17 mouse cellular contexts compared by ENCODE assay signal in genomic region chr1:76975077-76975945, GRCm38 (mm10).
A peak's percentile ranks its signal among the peaks of the same experiment; 100 is the strongest.
DNase-seq lines count a peak whose midpoint lies in the region; ATAC-seq and TF ChIP-seq lines count a peak whose summit lies in the region.
"Had no signal": no experiment of that assay in that cellular context is flagged by ENCODE, and none has a peak within 500 bp of the region (broad histone marks: within the 10 kb centered on the region; RNA-seq: fewer than 3 reads in every experiment).

No protein-coding gene starts in this region.

- H3K79me2 ChIP-seq in liver, adult 2 months (ENCODE audit: control insufficient read depth, insufficient read depth, low read length), result no peaks in the 10 kb centered on the region

- no peak for TF ChIP-seq EP300 in liver, postnatal 0 days (IDR thresholded peaks at IDR 0.05; ENCODE audit: low read depth)

- TF ChIP-seq POLR2A in liver, adult 2 months (IDR thresholded peaks at IDR 0.05; ENCODE audit: extremely low read depth, insufficient read depth, low read length), result no peak

- H3K9me3 ChIP-seq in forebrain, embryonic 12.5 days, result no peaks in the 10 kb centered on the region
- no peaks in the 10 kb centered on the region for H3K9me3 ChIP-seq in forebrain, embryonic 16.5 days (ENCODE audit: control insufficient read depth, low read length)
- no peaks in the 10 kb centered on the region for H3K9me3 ChIP-seq in liver, postnatal 0 days (ENCODE audit: low read length)
- no peaks in the 10 kb centered on the region for H3K9me3 ChIP-seq in midbrain, embryonic 11.5 days (ENCODE audit: control insufficient read depth, low read length)
- H3K9me3 ChIP-seq in midbrain, embryonic 15.5 days, result no peaks in the 10 kb centered on the region
- H3K9me3 ChIP-seq in intestine, embryonic 16.5 days (ENCODE audit: control insufficient read depth, low read length), result no peaks in the 10 kb centered on the region
- H3K9me3 ChIP-seq: kidney, embryonic 15.5 days; liver, embryonic 13.5 days; neural tube, embryonic 12.5 days had no signal

- H3K4me2 ChIP-seq in forebrain, embryonic 12.5 days, result no peak overlapping the region
- no peak overlapping the region for H3K4me2 ChIP-seq in forebrain, embryonic 16.5 days (ENCODE audit: low read length)
- no peak overlapping the region for H3K4me2 ChIP-seq in liver, postnatal 0 days (ENCODE audit: low read depth, low read length)
- H3K4me2 ChIP-seq in midbrain, embryonic 11.5 days, result no peak overlapping the region
- H3K4me2 ChIP-seq in midbrain, embryonic 15.5 days, result no peak overlapping the region
- H3K4me2 ChIP-seq in intestine, embryonic 16.5 days (ENCODE audit: low read depth, low read length), result no peak overlapping the region
- H3K4me2 ChIP-seq: kidney, embryonic 15.5 days; liver, embryonic 13.5 days; neural tube, embryonic 12.5 days had no signal

- H3K27ac ChIP-seq in forebrain, embryonic 12.5 days, result 0 out of 2 replicates have a peak overlapping the region, but pooled peaks have one; percentile 36
- H3K27ac ChIP-seq in forebrain, embryonic 16.5 days (ENCODE audit: low read length), result no peak overlapping the region
- no peak overlapping the region for H3K27ac ChIP-seq in liver, adult 2 months (replicated peaks; ENCODE audit: insufficient read depth, low read depth, low read length)
- H3K27ac ChIP-seq in liver, postnatal 0 days (ENCODE audit: low read depth), result no peak overlapping the region
- H3K27ac ChIP-seq in midbrain, embryonic 11.5 days (ENCODE audit: low read depth, low read length), result no peak overlapping the region
- H3K27ac ChIP-seq in midbrain, embryonic 15.5 days, result no peak overlapping the region
- no peak overlapping the region for H3K27ac ChIP-seq in intestine, embryonic 16.5 days (ENCODE audit: low read length)
- H3K27ac ChIP-seq: kidney, embryonic 15.5 days; liver, embryonic 13.5 days; neural tube, embryonic 12.5 days; stomach, postnatal 0 days had no signal

- no peak overlapping the region for H3K4me3 ChIP-seq in forebrain, embryonic 12.5 days (replicated peaks)
- no peak overlapping the region for H3K4me3 ChIP-seq in forebrain, embryonic 16.5 days (replicated peaks; ENCODE audit: low read length)
- H3K4me3 ChIP-seq in liver, adult 2 months (ENCODE audit: insufficient read depth, low read depth, low read length), result no peak overlapping the region
- H3K4me3 ChIP-seq in liver, postnatal 0 days (ENCODE audit: low read depth, low read length), result no peak overlapping the region
- no peak overlapping the region for H3K4me3 ChIP-seq in midbrain, embryonic 11.5 days (ENCODE audit: low read depth, low read length)
- no peak overlapping the region for H3K4me3 ChIP-seq in midbrain, embryonic 15.5 days
- no peak overlapping the region for H3K4me3 ChIP-seq in intestine, embryonic 16.5 days (ENCODE audit: low read length)
- H3K4me3 ChIP-seq: erythroblast, embryonic 14.5 days; kidney, embryonic 15.5 days; liver, embryonic 13.5 days; neural tube, embryonic 12.5 days had no signal

- 67% methylated on average over 12 of the region's 12 CpGs for WGBS in forebrain, embryonic 12.5 days
- 66% methylated on average over 12 of the region's 12 CpGs for WGBS in forebrain, embryonic 16.5 days
- 82% methylated on average over 12 of the region's 12 CpGs for WGBS in liver, adult 2 months
- 72% methylated on average over 12 of the region's 12 CpGs for WGBS in liver, postnatal 0 days (ENCODE audit: insufficient replicate concordance)
- WGBS in midbrain, embryonic 11.5 days, result 78% methylated on average over 12 of the region's 12 CpGs
- WGBS in midbrain, embryonic 15.5 days, result 76% methylated on average over 12 of the region's 12 CpGs
- 57% methylated on average over 12 of the region's 12 CpGs for WGBS in intestine, embryonic 16.5 days

- peak; percentile 6 for DNase-seq in liver, adult 2 months (ENCODE audit: extremely low read depth, low read depth, low spot score)
- no peak for DNase-seq in liver, postnatal 0 days
- DNase-seq in midbrain, embryonic 11.5 days (ENCODE audit: low spot score, missing footprints), result peak; percentile 79
- peak; percentile 13 for DNase-seq in yolk sac, embryonic 10.5 days (ENCODE audit: low spot score)
- DNase-seq: cerebellum, adult 9-11 months; liver, embryonic 13.5 days; right cerebral cortex, postnatal 25 days; thymus, postnatal 36 days had no signal

- no peaks in the 10 kb centered on the region for H3K36me3 ChIP-seq in forebrain, embryonic 12.5 days (replicated peaks)
- no peaks in the 10 kb centered on the region for H3K36me3 ChIP-seq in forebrain, embryonic 16.5 days (ENCODE audit: control insufficient read depth, insufficient read depth)
- no peaks in the 10 kb centered on the region for H3K36me3 ChIP-seq in liver, adult 2 months (ENCODE audit: control insufficient read depth, insufficient read depth, low read length)
- no peaks in the 10 kb centered on the region for H3K36me3 ChIP-seq in liver, postnatal 0 days (replicated peaks; ENCODE audit: insufficient read depth, low read length)
- no peaks in the 10 kb centered on the region for H3K36me3 ChIP-seq in midbrain, embryonic 11.5 days (ENCODE audit: control insufficient read depth, insufficient read depth, low read length)
- no peaks in the 10 kb centered on the region for H3K36me3 ChIP-seq in midbrain, embryonic 15.5 days (replicated peaks)
- H3K36me3 ChIP-seq in intestine, embryonic 16.5 days (ENCODE audit: control insufficient read depth, insufficient read depth, low read length), result no peaks in the 10 kb centered on the region
- H3K36me3 ChIP-seq: kidney, embryonic 15.5 days; liver, embryonic 13.5 days; neural tube, embryonic 12.5 days had no signal

- no peak for ATAC-seq in forebrain, embryonic 12.5 days (ENCODE audit: low FRiP score)
- ATAC-seq in forebrain, embryonic 16.5 days, result no peak
- no peak for ATAC-seq in liver, postnatal 0 days
- ATAC-seq in midbrain, embryonic 11.5 days (ENCODE audit: low FRiP score), result no peak
- no peak for ATAC-seq in midbrain, embryonic 15.5 days (replicated peaks)
- ATAC-seq in intestine, embryonic 16.5 days, result no peak
- ATAC-seq: inflammation-experienced regulatory T-cells, adult 6 months had no signal

- H3K27me3 ChIP-seq in forebrain, embryonic 12.5 days, result no peaks in the 10 kb centered on the region; the same call in 1 of the 2 replicates
- no peaks in the 10 kb centered on the region for H3K27me3 ChIP-seq in forebrain, embryonic 16.5 days (replicated peaks; ENCODE audit: control insufficient read depth, insufficient read depth, low read length)
- H3K27me3 ChIP-seq in liver, adult 2 months (ENCODE audit: control insufficient read depth, insufficient read depth, low read length), result no peaks in the 10 kb centered on the region
- no peaks in the 10 kb centered on the region for H3K27me3 ChIP-seq in liver, postnatal 0 days (ENCODE audit: insufficient read depth, low read length)
- no peaks in the 10 kb centered on the region for H3K27me3 ChIP-seq in midbrain, embryonic 11.5 days (ENCODE audit: control insufficient read depth, insufficient read depth, low read length)
- H3K27me3 ChIP-seq in midbrain, embryonic 15.5 days (replicated peaks), result no peaks in the 10 kb centered on the region
- H3K27me3 ChIP-seq in intestine, embryonic 16.5 days (replicated peaks; ENCODE audit: control insufficient read depth, insufficient read depth, low read length), result no peaks in the 10 kb centered on the region
- H3K27me3 ChIP-seq: kidney, embryonic 15.5 days; liver, embryonic 13.5 days; neural tube, embryonic 12.5 days had no signal

- H3K9ac ChIP-seq in forebrain, embryonic 12.5 days, result no peak overlapping the region
- H3K9ac ChIP-seq in forebrain, embryonic 16.5 days (replicated peaks; ENCODE audit: low read depth, low read length), result no peak overlapping the region
- no peak overlapping the region for H3K9ac ChIP-seq in liver, adult 2 months (ENCODE audit: low read depth, low read length)
- H3K9ac ChIP-seq in liver, postnatal 0 days (replicated peaks), result no peak overlapping the region
- no peak overlapping the region for H3K9ac ChIP-seq in midbrain, embryonic 11.5 days (ENCODE audit: low read length)
- H3K9ac ChIP-seq in midbrain, embryonic 15.5 days, result no peak overlapping the region
- no peak overlapping the region for H3K9ac ChIP-seq in intestine, embryonic 16.5 days (ENCODE audit: low read depth, low read length)
- H3K9ac ChIP-seq: kidney, embryonic 15.5 days; liver, embryonic 13.5 days; neural tube, embryonic 12.5 days had no signal

- peaks cover 13% of the 10 kb centered on the region for H3K4me1 ChIP-seq in forebrain, embryonic 12.5 days
- H3K4me1 ChIP-seq in forebrain, embryonic 16.5 days (replicated peaks; ENCODE audit: control insufficient read depth, insufficient read depth, low read length), result no peaks in the 10 kb centered on the region
- no peaks in the 10 kb centered on the region for H3K4me1 ChIP-seq in liver, adult 2 months (ENCODE audit: control insufficient read depth, insufficient read depth, low read length)
- no peaks in the 10 kb centered on the region for H3K4me1 ChIP-seq in liver, postnatal 0 days (ENCODE audit: insufficient read depth)
- peaks cover 4% of the 10 kb centered on the region; the same call in 1 of the 2 replicates for H3K4me1 ChIP-seq in midbrain, embryonic 11.5 days (ENCODE audit: control insufficient read depth, insufficient read depth, low read length)
- H3K4me1 ChIP-seq in midbrain, embryonic 15.5 days, result no peaks in the 10 kb centered on the region
- no peaks in the 10 kb centered on the region for H3K4me1 ChIP-seq in intestine, embryonic 16.5 days (ENCODE audit: control insufficient read depth, insufficient read depth, low read length)
- H3K4me1 ChIP-seq: kidney, embryonic 15.5 days; liver, embryonic 13.5 days had no signal

- TF ChIP-seq CTCF in liver, adult 2 months (IDR thresholded peaks at IDR 0.05; ENCODE audit: low read depth, low read length), result no peak
- no peak for TF ChIP-seq CTCF in liver, postnatal 0 days (IDR thresholded peaks at IDR 0.05; ENCODE audit: low read depth)
